Mouse (Mus musculus): ENCODE data around the gene Ntf3.

DNA sequence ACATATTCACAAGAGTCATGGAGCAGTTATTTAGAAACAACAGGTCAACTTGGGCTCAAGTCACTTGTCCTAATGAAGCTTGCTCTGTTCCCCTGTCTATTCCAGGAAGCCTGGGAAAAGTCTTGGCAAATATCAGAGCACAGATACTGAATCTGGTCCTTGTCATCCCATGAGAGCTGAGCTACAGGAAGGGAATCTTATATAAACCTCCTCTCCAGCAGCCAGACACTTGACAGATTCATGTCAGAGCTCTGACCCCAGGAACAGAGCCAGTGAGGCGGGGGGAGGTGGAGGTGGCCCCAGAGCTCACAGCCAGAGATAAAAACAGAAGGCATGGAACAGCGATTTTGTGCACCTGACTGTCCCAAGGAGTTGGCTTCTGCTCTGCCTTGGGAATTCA is 26.3 kb downstream of the Ntf3 start:
- TF ChIP-seq CTCF (IDR thresholded peaks at IDR 0.05; ENCODE audit: control insufficient read depth, insufficient read depth, insufficient replicate concordance, low read depth, low read length) (no peak), POLR2A (IDR thresholded peaks at IDR 0.05; ENCODE audit: control insufficient read depth, low read depth, low read length) (no peak)
